Mouse (Mus musculus): ENCODE results near the gene Fam221a. TPM values are rescaled to one million over a fixed set of nuclear protein-coding genes. Genes with fewer than 3 reads are reported as not detected.

Gene Fam221a
- polyA plus RNA-seq, 1 experiment from 2014 or later = 9.9 TPM

- Histone ChIP-seq H3K4me2 (replicated peaks; ENCODE audit: low read depth, low read length) (no peak overlapping the region), H3K27ac (ENCODE audit: low read length) (no peak overlapping the region), H3K4me1 (ENCODE audit: control insufficient read depth, insufficient read depth, low read length) (no peaks in the 10 kb centered on the region), H3K27me3 (ENCODE audit: control insufficient read depth, insufficient read depth, low read length) (no peaks in the 10 kb centered on the region), H3K4me3 (ENCODE audit: low read depth, low read length) (no peak overlapping the region), H3K36me3 (ENCODE audit: control insufficient read depth, insufficient read depth, low read length) (no peaks in the 10 kb centered on the region), H3K9me3 (ENCODE audit: control insufficient read depth, low read depth, low read length) (no peaks in the 10 kb centered on the region), H3K9ac (replicated peaks; ENCODE audit: low read depth, low read length) (no peak overlapping the region)
- no peak for ATAC-seq (ENCODE audit: insufficient number of reproducible peaks, insufficient read depth, low FRiP score, low read depth)
- WGBS = 57% methylated on average over 4 of the region's 4 CpGs
Measured at GRCm38 (mm10) chr6:49355171-49355570, 12.4 kb upstream of the Fam221a start.

GRCm38 (mm10) chr6:49360420-49360819 is 7.1 kb upstream of the Fam221a start:
- no peaks in the 10 kb centered on the region for H3K36me3 ChIP-seq (ENCODE audit: control insufficient read depth, insufficient read depth, low read length)
- no peaks in the 10 kb centered on the region for H3K27me3 ChIP-seq (ENCODE audit: control insufficient read depth, insufficient read depth, low read length)
- H3K4me1 ChIP-seq (ENCODE audit: control insufficient read depth, insufficient read depth, low read length) = no peaks in the 10 kb centered on the region
- no peak overlapping the region for H3K9ac ChIP-seq (replicated peaks; ENCODE audit: low read depth, low read length)
- H3K27ac ChIP-seq (ENCODE audit: low read length) = no peak overlapping the region
- no peak overlapping the region for H3K4me3 ChIP-seq (ENCODE audit: low read depth, low read length)
- H3K9me3 ChIP-seq (ENCODE audit: control insufficient read depth, low read depth, low read length) = no peaks in the 10 kb centered on the region
- H3K4me2 ChIP-seq (replicated peaks; ENCODE audit: low read depth, low read length) = no peak overlapping the region
- no peak for ATAC-seq (ENCODE audit: insufficient number of reproducible peaks, insufficient read depth, low FRiP score, low read depth)

- no peaks in the 10 kb centered on the region for H3K36me3 ChIP-seq (ENCODE audit: control insufficient read depth, insufficient read depth, low read length)
- no peaks in the 10 kb centered on the region for H3K9me3 ChIP-seq (ENCODE audit: control insufficient read depth, low read depth, low read length)
- peak overlapping the region; percentile 47 for H3K4me3 ChIP-seq (ENCODE audit: low read depth, low read length)
- H3K4me1 ChIP-seq (ENCODE audit: control insufficient read depth, insufficient read depth, low read length) = 0 out of 2 replicates have a peak, but pooled peaks cover 5% of the 10 kb centered on the region
- 26% methylated on average over 3 of the region's 3 CpGs for WGBS
- ATAC-seq (ENCODE audit: insufficient number of reproducible peaks, insufficient read depth, low FRiP score, low read depth) = no peak
- H3K4me2 ChIP-seq (replicated peaks; ENCODE audit: low read depth, low read length) = peak overlapping the region; percentile 73
- H3K9ac ChIP-seq (replicated peaks; ENCODE audit: low read depth, low read length) = peak overlapping the region; percentile 47
- peak overlapping the region; percentile 59; the same call in 1 of the 2 replicates for H3K27ac ChIP-seq (ENCODE audit: low read length)
- no peaks in the 10 kb centered on the region for H3K27me3 ChIP-seq (ENCODE audit: control insufficient read depth, insufficient read depth, low read length)
Measured at GRCm38 (mm10) chr6:49368212-49368611, 673 bp downstream of the Fam221a start.

GRCm38 (mm10) chr6:49372705-49373104 is 5.2 kb downstream of the Fam221a start:
- Histone ChIP-seq H3K4me2 (replicated peaks; ENCODE audit: low read depth, low read length) (no peak overlapping the region), H3K36me3 (ENCODE audit: control insufficient read depth, insufficient read depth, low read length) (no peaks in the 10 kb centered on the region), H3K4me1 (ENCODE audit: control insufficient read depth, insufficient read depth, low read length) (0 out of 2 replicates have a peak, but pooled peaks cover 5% of the 10 kb centered on the region), H3K27me3 (ENCODE audit: control insufficient read depth, insufficient read depth, low read length) (no peaks in the 10 kb centered on the region), H3K27ac (ENCODE audit: low read length) (no peak overlapping the region), H3K4me3 (ENCODE audit: low read depth, low read length) (no peak overlapping the region), H3K9me3 (ENCODE audit: control insufficient read depth, low read depth, low read length) (no peaks in the 10 kb centered on the region), H3K9ac (replicated peaks; ENCODE audit: low read depth, low read length) (no peak overlapping the region)
- no peak for ATAC-seq (ENCODE audit: insufficient number of reproducible peaks, insufficient read depth, low FRiP score, low read depth)
- WGBS = 75% methylated on average over 4 of the region's 4 CpGs

- Histone ChIP-seq H3K4me3 (ENCODE audit: low read depth, low read length) (no peak overlapping the region), H3K4me2 (replicated peaks; ENCODE audit: low read depth, low read length) (no peak overlapping the region), H3K4me1 (ENCODE audit: control insufficient read depth, insufficient read depth, low read length) (no peaks in the 10 kb centered on the region), H3K9me3 (ENCODE audit: control insufficient read depth, low read depth, low read length) (no peaks in the 10 kb centered on the region), H3K9ac (replicated peaks; ENCODE audit: low read depth, low read length) (no peak overlapping the region), H3K27me3 (ENCODE audit: control insufficient read depth, insufficient read depth, low read length) (no peaks in the 10 kb centered on the region), H3K27ac (ENCODE audit: low read length) (no peak overlapping the region), H3K36me3 (ENCODE audit: control insufficient read depth, insufficient read depth, low read length) (no peaks in the 10 kb centered on the region)
- 50% methylated on average over 2 of the region's 2 CpGs for WGBS
- ATAC-seq (ENCODE audit: insufficient number of reproducible peaks, insufficient read depth, low FRiP score, low read depth) = no peak
Measured at GRCm38 (mm10) chr6:49373943-49374342, 6.4 kb downstream of the Fam221a start.

- Histone ChIP-seq H3K4me3 (ENCODE audit: low read depth, low read length) (no peak overlapping the region), H3K4me2 (replicated peaks; ENCODE audit: low read depth, low read length) (no peak overlapping the region), H3K9ac (replicated peaks; ENCODE audit: low read depth, low read length) (no peak overlapping the region), H3K27ac (ENCODE audit: low read length) (no peak overlapping the region), H3K27me3 (ENCODE audit: control insufficient read depth, insufficient read depth, low read length) (no peaks in the 10 kb centered on the region), H3K36me3 (ENCODE audit: control insufficient read depth, insufficient read depth, low read length) (peaks cover 9% of the 10 kb centered on the region; the same call in 1 of the 2 replicates), H3K9me3 (ENCODE audit: control insufficient read depth, low read depth, low read length) (no peaks in the 10 kb centered on the region), H3K4me1 (ENCODE audit: control insufficient read depth, insufficient read depth, low read length) (no peaks in the 10 kb centered on the region)
- ATAC-seq (ENCODE audit: insufficient number of reproducible peaks, insufficient read depth, low FRiP score, low read depth) = no peak
- WGBS = 55% methylated on average over 12 of the region's 12 CpGs
Measured at GRCm38 (mm10) chr6:49378328-49378727, 10.8 kb downstream of the Fam221a start.

GRCm38 (mm10) chr6:49394276-49394675 is 26.7 kb downstream of the Fam221a start:
- no peaks in the 10 kb centered on the region for H3K9me3 ChIP-seq (ENCODE audit: control insufficient read depth, low read depth, low read length)
- WGBS = 67% methylated on average over 1 of the region's 1 CpGs
- no peak overlapping the region for H3K4me3 ChIP-seq (ENCODE audit: low read depth, low read length)

GRCm38 (mm10) chr6:49395316-49395715 is 27.8 kb downstream of the Fam221a start, which contains the start of gene Stk31:
Gene Stk31 (plus strand): TSS chr6:49395604.
- no peak within 1 kb of the TSS for H3K9ac ChIP-seq (replicated peaks; ENCODE audit: low read depth, low read length)
- 83% methylated on average over 34 of the region's 34 CpGs for WGBS
- no peaks in the 10 kb centered on the region for H3K9me3 ChIP-seq (ENCODE audit: control insufficient read depth, low read depth, low read length)
- H3K27me3 ChIP-seq (ENCODE audit: control insufficient read depth, insufficient read depth, low read length) = no peaks in the 10 kb centered on the region
- ATAC-seq (ENCODE audit: insufficient number of reproducible peaks, insufficient read depth, low FRiP score, low read depth) = no peak
- H3K4me3 ChIP-seq (ENCODE audit: low read depth, low read length) = no peak within 1 kb of the TSS
- H3K4me2 ChIP-seq (replicated peaks; ENCODE audit: low read depth, low read length) = no peak within 1 kb of the TSS
- H3K4me1 ChIP-seq (ENCODE audit: control insufficient read depth, insufficient read depth, low read length) = no peaks in the 10 kb centered on the region
- H3K36me3 ChIP-seq (ENCODE audit: control insufficient read depth, insufficient read depth, low read length) = no peaks in the 10 kb centered on the region
- H3K27ac ChIP-seq (ENCODE audit: low read length) = no peak within 1 kb of the TSS

More at GRCm38 (mm10) chr6:49394276-49394675, 26.7 kb downstream of the Fam221a start:
- H3K36me3 ChIP-seq (ENCODE audit: control insufficient read depth, insufficient read depth, low read length) = no peaks in the 10 kb centered on the region; the same call in 1 of the 2 replicates
- ATAC-seq (ENCODE audit: insufficient number of reproducible peaks, insufficient read depth, low FRiP score, low read depth) = no peak
- no peaks in the 10 kb centered on the region for H3K4me1 ChIP-seq (ENCODE audit: control insufficient read depth, insufficient read depth, low read length)
- no peak overlapping the region for H3K4me2 ChIP-seq (replicated peaks; ENCODE audit: low read depth, low read length)
- H3K27me3 ChIP-seq (ENCODE audit: control insufficient read depth, insufficient read depth, low read length) = no peaks in the 10 kb centered on the region
- H3K9ac ChIP-seq (replicated peaks; ENCODE audit: low read depth, low read length) = no peak overlapping the region
- no peak overlapping the region for H3K27ac ChIP-seq (ENCODE audit: low read length)

- ATAC-seq (ENCODE audit: insufficient number of reproducible peaks, insufficient read depth, low FRiP score, low read depth) = no peak
- no peak overlapping the region for H3K4me2 ChIP-seq (replicated peaks; ENCODE audit: low read depth, low read length)
- H3K9me3 ChIP-seq (ENCODE audit: control insufficient read depth, low read depth, low read length) = no peaks in the 10 kb centered on the region
- no peaks in the 10 kb centered on the region for H3K36me3 ChIP-seq (ENCODE audit: control insufficient read depth, insufficient read depth, low read length)
- no peaks in the 10 kb centered on the region for H3K27me3 ChIP-seq (ENCODE audit: control insufficient read depth, insufficient read depth, low read length)
- no peak overlapping the region for H3K27ac ChIP-seq (ENCODE audit: low read length)
- no peak overlapping the region for H3K4me3 ChIP-seq (ENCODE audit: low read depth, low read length)
- H3K4me1 ChIP-seq (ENCODE audit: control insufficient read depth, insufficient read depth, low read length) = no peaks in the 10 kb centered on the region
- no peak overlapping the region for H3K9ac ChIP-seq (replicated peaks; ENCODE audit: low read depth, low read length)
Measured at GRCm38 (mm10) chr6:49397466-49397865, 29.9 kb downstream of the Fam221a start.
